Mouse (Mus musculus) intestine, embryonic 14.5 days (tissue): ENCODE results near the gene Wfdc6a. TPM values are rescaled to one million over a fixed set of nuclear protein-coding genes. Genes with fewer than 3 reads are reported as not detected.

Experiments
- polyA plus RNA-seq: library from polyadenylated mRNA; unstranded; fragments of >200 nt; fragmentation: Nextera tagmentation; extraction: Ambion mirVana; gene quantifications from 2 replicates; pipeline ENCODE4 v1.2.1, GENCODE M21; 2014

Gene Wfdc6a
- polyA plus RNA-seq, 1 experiment from 2014 or later, result 1.5 TPM

Other genes starting within 250 kb of the Wfdc6a start
- gene Slpi, start 196.4 kb downstream of the Wfdc6a start, polyA plus RNA-seq, result 0.32 TPM in 1 of 2 replicates, not detected in the other
- 0.07 and 10.4 TPM in 2 replicates for gene Rbpjl, start 182.3 kb downstream of the Wfdc6a start, polyA plus RNA-seq
- gene Matn4, start 180.3 kb downstream of the Wfdc6a start, polyA plus RNA-seq, result 1.7 and 1.9 TPM in 2 replicates
- 104 and 110 TPM in 2 replicates for gene Sdc4, start 141.6 kb downstream of the Wfdc6a start, polyA plus RNA-seq
- gene Sys1, start 128.5 kb downstream of the Wfdc6a start, polyA plus RNA-seq, result 65.2 and 67.2 TPM in 2 replicates
- gene Gm20458, start 124.5 kb downstream of the Wfdc6a start, polyA plus RNA-seq, result 11.6 and 17.4 TPM in 2 replicates
- gene Trp53tg5, start 111.7 kb downstream of the Wfdc6a start, polyA plus RNA-seq, result not detected in 2 replicates
- 9.4 and 12.5 TPM in 2 replicates for gene Dbndd2, start 99.3 kb downstream of the Wfdc6a start, polyA plus RNA-seq
- 72.4 and 79.7 TPM in 2 replicates for gene Pigt, start 87.9 kb downstream of the Wfdc6a start, polyA plus RNA-seq
- 79.5 and 85.7 TPM in 2 replicates for gene Wfdc2, start 23.0 kb downstream of the Wfdc6a start, polyA plus RNA-seq
- gene Spint3, start 12.0 kb downstream of the Wfdc6a start, polyA plus RNA-seq, result not detected in 2 replicates
- not detected in 2 replicates for gene Eppin, start 8.1 kb upstream of the Wfdc6a start, polyA plus RNA-seq
- not detected in 2 replicates for gene Wfdc6b, start 28.1 kb upstream of the Wfdc6a start, polyA plus RNA-seq
- gene Wfdc8, start 28.2 kb upstream of the Wfdc6a start, polyA plus RNA-seq, result not detected in 2 replicates
- not detected in 2 replicates for gene Wfdc16, start 53.3 kb upstream of the Wfdc6a start, polyA plus RNA-seq
- gene Wfdc10, start 70.6 kb upstream of the Wfdc6a start, polyA plus RNA-seq, result 1.2 TPM in 1 of 2 replicates, not detected in the other
- gene Wfdc9, start 71.1 kb upstream of the Wfdc6a start, polyA plus RNA-seq, result not detected in 2 replicates
- not detected in 2 replicates for gene Wfdc11, start 88.6 kb upstream of the Wfdc6a start, polyA plus RNA-seq
- 0.28 TPM in 2 replicates for gene Wfdc13, start 99.7 kb upstream of the Wfdc6a start, polyA plus RNA-seq
- not detected in 2 replicates for gene Spint4, start 113.1 kb upstream of the Wfdc6a start, polyA plus RNA-seq
- not detected in 2 replicates for gene Spint5, start 129.9 kb upstream of the Wfdc6a start, polyA plus RNA-seq
- gene Wfdc3, start 160.5 kb upstream of the Wfdc6a start, polyA plus RNA-seq, result 2.0 and 2.6 TPM in 2 replicates
- gene Dnttip1, start 160.5 kb upstream of the Wfdc6a start, polyA plus RNA-seq, result 66.4 and 67.0 TPM in 2 replicates
- 462 and 476 TPM in 2 replicates for gene Ube2c, start 184.5 kb upstream of the Wfdc6a start, polyA plus RNA-seq
- gene Tnnc2, start 194.5 kb upstream of the Wfdc6a start, polyA plus RNA-seq, result 0.69 and 1.3 TPM in 2 replicates
- 20.5 and 21.3 TPM in 2 replicates for gene Snx21, start 200.4 kb upstream of the Wfdc6a start, polyA plus RNA-seq
- 19.2 and 19.6 TPM in 2 replicates for gene Acot8, start 219.4 kb upstream of the Wfdc6a start, polyA plus RNA-seq
- 8.9 and 11.4 TPM in 2 replicates for gene Zswim3, start 219.7 kb upstream of the Wfdc6a start, polyA plus RNA-seq
- 16.5 and 17.4 TPM in 2 replicates for gene Zswim1, start 237.2 kb upstream of the Wfdc6a start, polyA plus RNA-seq
- gene Spata25, start 243.1 kb upstream of the Wfdc6a start, polyA plus RNA-seq, result not detected in 2 replicates
- gene Ctsa, start 247.4 kb upstream of the Wfdc6a start, polyA plus RNA-seq, result 155 and 168 TPM in 2 replicates
- gene Neurl2, start 248.0 kb upstream of the Wfdc6a start, polyA plus RNA-seq, result 6.7 and 7.7 TPM in 2 replicates